Mouse (Mus musculus) lung, adult 2 months (tissue): ENCODE results near the gene Fn3krp.

Source experiments
- CTCF ChIP-seq: fragments of 200-500 bp; IDR thresholded peaks from 2 replicates; pipeline ENCODE4 v1.5.1; 2011; ENCODE audit warnings: mild to moderate bottlenecking, low read length, control low read depth; ENCODE audit not compliant: insufficient read depth
- POLR2A ChIP-seq: fragments of 200-500 bp; IDR thresholded peaks from 2 replicates; pipeline ENCODE4 v1.6.1; 2011; ENCODE audit warnings: low read depth, mild to moderate bottlenecking, control low read depth, low read length, borderline replicate concordance; ENCODE audit errors: extremely low read depth

DNA sequence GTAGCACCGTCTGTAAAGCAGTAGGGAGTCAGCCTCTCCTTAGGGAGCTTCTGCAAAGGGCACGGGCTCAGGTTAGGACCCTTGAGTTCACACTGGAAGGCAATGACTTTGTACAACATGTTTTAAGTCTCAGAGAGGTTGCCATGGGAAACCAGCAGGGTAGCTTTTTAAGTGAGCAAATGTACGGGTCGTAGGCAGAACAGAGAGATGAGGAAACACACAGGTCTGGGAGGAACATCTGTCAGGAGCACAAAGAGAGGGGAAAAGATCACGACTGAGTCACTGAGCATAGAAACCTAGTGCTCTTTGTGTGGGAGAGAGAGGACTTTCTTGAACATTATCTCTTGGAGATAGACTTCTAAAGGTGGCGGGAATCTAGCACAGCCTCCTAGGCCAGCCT, 40.9 kb upstream of the Fn3krp start:
- no peak for TF ChIP-seq CTCF
- no peak for TF ChIP-seq POLR2A
